Mouse (Mus musculus) kidney, adult 8-10 months (tissue): ENCODE measurements around the gene Meltf.
"Not testable (repeated sequence)": the region's sequence is repeated elsewhere in the genome, so short reads cannot be mapped to it uniquely, and the experiment has no call there.

Source experiments
- DNase-seq, 2 experiments: peaks; one replicate each; pipeline ENCODE4 v3.0.0; 2022

Meltf gene

GRCm38 (mm10) chr16:31935091-31935979, 56.7 kb downstream of the Meltf start:
- DNase-seq = no peak

GRCm38 (mm10) chr16:31936568-31936967, 58.0 kb downstream of the Meltf start:
- no peak for DNase-seq

DNA sequence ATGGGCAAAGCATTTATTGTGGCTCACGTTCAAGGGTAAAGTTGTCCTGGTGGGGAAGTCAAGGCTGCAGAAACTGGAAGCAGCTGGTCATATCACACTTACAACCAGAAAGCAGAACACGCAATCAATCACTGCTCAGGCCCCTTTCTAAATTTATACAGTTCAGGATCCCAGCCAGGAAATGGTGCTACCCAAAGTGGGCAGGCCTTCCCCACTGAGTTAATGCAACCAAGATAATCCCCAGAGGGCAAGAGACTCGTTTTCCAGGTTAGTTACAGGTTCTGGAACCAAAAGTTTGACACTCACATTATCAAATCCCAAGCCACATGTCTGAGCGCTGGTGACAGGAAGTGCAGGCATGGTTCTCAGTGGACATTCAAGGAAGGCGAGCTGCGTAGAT, 60.2 kb downstream of the Meltf start:
- DNase-seq = no peak

- DNase-seq = no peak
Measured at GRCm38 (mm10) chr16:31940586-31940985, 62.0 kb downstream of the Meltf start.

GRCm38 (mm10) chr16:31943980-31944379, 65.4 kb downstream of the Meltf start:
- peak; percentile 49 to 81 for DNase-seq

DNA sequence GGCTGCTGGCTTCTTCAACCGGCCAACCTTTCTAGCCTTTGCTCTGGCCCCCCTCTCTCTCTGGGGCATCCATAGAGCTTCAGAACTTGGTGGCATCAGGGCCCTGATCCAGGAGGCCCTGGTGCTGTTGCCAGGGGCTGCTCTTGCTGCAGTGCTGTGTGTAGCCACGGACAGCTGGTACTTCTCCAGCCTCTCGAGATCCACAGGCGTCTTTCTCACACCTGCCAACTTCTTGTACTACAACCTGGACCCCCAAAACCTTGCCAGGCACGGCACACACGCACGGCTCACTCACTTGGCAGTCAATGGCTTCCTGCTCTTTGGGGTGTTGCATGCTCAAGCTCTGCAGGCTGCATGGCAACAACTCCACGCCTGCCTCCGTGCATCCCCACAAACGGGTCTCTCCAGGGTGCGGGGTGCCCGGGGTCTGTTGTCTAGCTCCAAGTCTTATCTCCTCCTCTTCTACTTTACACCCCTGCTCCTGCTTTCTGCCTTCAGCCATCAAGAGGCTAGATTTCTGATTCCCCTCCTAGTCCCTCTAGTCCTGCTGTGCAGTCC, 66.2 kb downstream of the Meltf start:
- no peak for DNase-seq

DNA sequence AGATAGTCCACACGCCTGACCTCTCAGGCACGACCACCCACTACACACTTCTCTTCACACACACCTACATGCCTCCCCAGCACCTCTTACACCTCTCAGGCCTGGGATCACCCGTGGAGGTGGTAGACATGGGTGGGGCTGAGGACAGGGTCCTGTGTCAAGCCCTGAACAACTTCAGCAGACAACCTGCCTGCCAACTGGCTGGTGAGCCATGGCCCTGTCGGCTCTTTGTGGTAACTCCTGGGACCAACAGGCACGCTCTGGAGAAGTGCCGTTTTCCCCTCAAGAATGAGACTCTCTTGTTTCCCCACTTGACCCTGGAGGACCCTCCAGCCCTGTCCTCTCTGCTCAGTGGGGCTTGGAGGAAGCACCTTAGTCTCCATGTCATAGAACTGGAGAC, 66.8 kb downstream of the Meltf start:
- no peak for DNase-seq

DNA sequence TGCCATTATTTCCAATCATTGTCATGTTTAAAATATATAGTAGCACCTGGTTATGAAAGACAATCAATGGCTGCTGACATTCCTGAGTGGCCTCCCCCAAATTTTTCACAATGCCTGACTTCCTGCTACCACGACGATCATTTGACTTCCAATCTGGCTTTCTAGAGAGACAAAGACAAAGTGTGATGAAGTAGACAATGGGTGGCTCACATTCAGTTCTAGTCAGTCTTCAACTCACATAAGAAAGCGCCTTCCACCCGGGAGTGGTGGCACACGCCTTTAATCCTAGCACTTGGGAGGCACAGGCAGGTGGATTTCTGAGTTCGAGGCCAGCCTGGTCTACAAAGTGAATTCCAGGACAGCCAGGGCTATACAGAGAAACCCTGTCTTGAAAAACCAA, 67.4 kb downstream of the Meltf start:
- not testable (repeated sequence) for DNase-seq

DNA sequence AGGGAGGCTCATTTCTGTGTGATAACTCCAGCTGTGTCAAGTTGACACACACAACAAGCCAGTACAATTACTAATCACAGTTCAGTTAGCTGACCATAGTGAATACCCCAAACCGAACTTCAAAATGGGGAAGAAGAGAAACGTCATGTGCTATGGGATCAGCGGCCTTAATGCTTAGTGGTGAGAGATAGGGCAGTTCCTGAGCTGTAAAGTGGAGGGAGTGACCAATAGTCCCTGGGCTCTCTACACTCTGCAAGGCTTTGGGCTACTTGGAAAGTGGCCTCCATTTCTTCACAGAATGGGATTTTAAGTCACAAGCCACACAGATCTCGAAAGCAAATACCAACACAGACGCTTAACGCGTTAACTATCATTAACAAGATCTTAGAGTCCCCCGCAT, 68.7 kb downstream of the Meltf start:
- DNase-seq = no peak

DNA sequence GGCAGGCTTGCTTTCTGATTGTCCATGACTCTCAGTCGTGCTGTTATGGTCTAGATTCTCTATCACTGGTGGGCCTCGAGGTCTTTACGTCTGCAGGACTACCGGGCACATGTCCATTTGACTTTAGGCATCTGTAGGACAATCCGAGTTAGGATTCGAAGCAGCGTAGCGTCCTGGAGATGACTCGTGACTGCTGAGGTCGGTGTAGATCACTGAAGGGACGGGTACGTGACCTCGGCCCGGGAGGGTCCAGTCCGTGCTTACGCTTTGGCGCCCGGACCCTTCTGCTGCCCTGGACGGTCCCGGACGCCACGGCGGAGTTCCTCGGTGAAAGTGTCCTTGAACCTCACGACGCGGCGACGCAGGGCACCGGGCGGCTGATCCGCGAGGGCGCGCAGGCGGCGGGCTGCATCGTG, 69.3 kb downstream of the Meltf start:
- DNase-seq = peak in 1 of 2 experiments; percentile 35

DNA sequence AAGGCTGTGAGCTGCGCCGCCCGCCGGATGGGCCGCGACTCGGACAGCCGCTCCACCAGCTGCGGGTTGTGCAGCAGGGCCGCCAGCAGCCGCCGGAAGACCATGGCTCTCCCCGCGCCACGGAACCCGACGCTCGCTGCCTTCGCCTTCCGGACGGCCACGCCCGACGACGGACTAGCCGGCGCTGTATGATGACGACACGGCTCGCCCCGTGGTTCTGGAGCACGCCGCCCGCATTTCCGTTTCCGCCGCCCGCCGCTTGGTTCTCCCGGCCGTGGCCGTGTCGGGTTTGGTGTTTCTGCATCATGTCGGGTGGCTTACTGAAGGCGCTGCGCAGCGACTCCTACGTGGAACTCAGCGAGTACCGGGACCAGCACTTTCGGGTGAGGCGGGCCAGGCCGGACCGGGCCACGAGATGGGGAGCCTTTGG, 69.8 kb downstream of the Meltf start, which contains the start of the genes 0610012G03Rik and Ncbp2:
Gene 0610012G03Rik, minus strand, starts transcription at position 150 of the 430 bp plus-strand sequence.
Gene Ncbp2, plus strand, starts transcription at position 169 of the 430 bp plus-strand sequence.
- DNase-seq = peak; percentile 91 to 95
